19 mouse cellular contexts compared by ENCODE assay signal in the genomic region with DNA sequence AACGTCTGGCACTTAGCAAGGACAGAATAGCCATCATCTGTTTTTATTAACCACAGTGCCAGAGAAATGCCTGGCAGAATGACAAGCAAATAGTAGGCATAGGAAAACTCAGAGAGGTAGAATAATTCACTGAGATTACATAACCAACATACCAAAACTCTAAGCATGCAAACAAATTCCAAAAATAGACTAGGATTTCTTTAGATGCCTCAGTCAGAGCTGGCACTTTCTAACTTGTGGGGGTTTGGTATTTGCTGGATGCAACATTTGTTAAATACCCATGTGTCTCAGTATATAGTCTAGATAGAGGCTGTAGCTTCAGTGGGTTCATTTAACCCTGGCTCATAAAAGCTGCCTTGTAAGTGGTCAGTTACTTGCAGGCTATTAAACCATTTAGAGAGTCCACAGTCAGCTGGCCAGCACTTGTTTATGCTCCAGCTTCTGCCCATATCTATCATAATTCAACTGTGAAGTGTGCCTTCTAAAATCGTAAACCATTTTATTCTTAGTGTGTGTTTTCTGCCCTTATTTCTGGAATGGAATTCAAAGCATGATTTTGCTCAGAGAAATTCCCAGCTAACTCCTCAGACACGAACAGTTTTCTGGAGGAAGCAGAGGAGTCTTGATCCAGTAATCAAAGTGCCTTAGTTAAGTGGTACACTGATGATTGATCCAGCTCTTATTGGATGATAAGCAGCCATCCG.
DNase-seq lines count a peak whose midpoint lies in the region; ATAC-seq and TF ChIP-seq lines count a peak whose summit lies in the region.
"Had no signal": no experiment of that assay in that cellular context is flagged by ENCODE, and none has a peak within 500 bp of the region (broad histone marks: within the 10 kb centered on the region; RNA-seq: fewer than 3 reads in every experiment).

No protein-coding gene starts in this region.

- no peak overlapping the region for H3K4me2 ChIP-seq in kidney, embryonic 15.5 days
- H3K4me2 ChIP-seq: heart, embryonic 11.5 days; liver, embryonic 11.5 days; midbrain, embryonic 15.5 days had no signal

- TF ChIP-seq POLR2A in kidney, adult 2 months (IDR thresholded peaks at IDR 0.05; ENCODE audit: low read depth, low read length) = no peak

- no peak overlapping the region for H3K4me3 ChIP-seq in kidney, adult 2 months (ENCODE audit: insufficient read depth, low read depth, low read length)
- H3K4me3 ChIP-seq in kidney, embryonic 15.5 days (replicated peaks) = no peak overlapping the region
- H3K4me3 ChIP-seq: erythroblast, embryonic 14.5 days; hindbrain, embryonic 10.5 days; midbrain, embryonic 15.5 days had no signal

- TF ChIP-seq CTCF in kidney, adult 2 months (conservative IDR thresholded peaks at IDR 0.05; ENCODE audit: insufficient read depth, insufficient read length, low read depth, low read length) = no peak

- H3K27ac ChIP-seq in kidney, adult 2 months (ENCODE audit: insufficient read depth, low read depth, low read length) = peak overlapping the region; percentile 5; the same call in 1 of the 2 replicates
- H3K27ac ChIP-seq in kidney, embryonic 15.5 days = no peak overlapping the region
- H3K27ac ChIP-seq: hindbrain, embryonic 10.5 days; midbrain, embryonic 15.5 days had no signal

- H3K9ac ChIP-seq in kidney, embryonic 15.5 days = no peak overlapping the region
- H3K9ac ChIP-seq: midbrain, embryonic 15.5 days had no signal

- no peaks in the 10 kb centered on the region for H3K9me3 ChIP-seq in kidney, embryonic 15.5 days (replicated peaks)
- H3K9me3 ChIP-seq: hindbrain, embryonic 10.5 days; midbrain, embryonic 15.5 days had no signal

- no peaks in the 10 kb centered on the region for H3K36me3 ChIP-seq in kidney, adult 2 months (ENCODE audit: control insufficient read depth, insufficient read depth, low read length)
- H3K36me3 ChIP-seq in kidney, embryonic 15.5 days = no peaks in the 10 kb centered on the region
- H3K36me3 ChIP-seq: hindbrain, embryonic 10.5 days; midbrain, embryonic 15.5 days had no signal

- DNase-seq in cerebellum, adult 9-10 months = peak; percentile 39
- DNase-seq in cerebellum, adult 18-20 months = no peak
- no peak for DNase-seq in kidney, adult 2 months
- peak; percentile 54 for DNase-seq in right cerebral cortex, adult 18-20 months
- DNase-seq in right cerebral cortex, postnatal 4 days = no peak
- no peak for DNase-seq in gastrocnemius, adult 18-20 months (ENCODE audit: low spot score)
- DNase-seq: adrenal gland, postnatal 10 days; embryo, embryonic 11 days; kidney, postnatal 14 days; spleen, adult 18-20 months; thymus, postnatal 4 days had no signal

- H3K27me3 ChIP-seq in kidney, adult 2 months (replicated peaks; ENCODE audit: control insufficient read depth, insufficient read depth, low read length) = no peaks in the 10 kb centered on the region
- H3K27me3 ChIP-seq in kidney, embryonic 15.5 days = no peaks in the 10 kb centered on the region
- H3K27me3 ChIP-seq: midbrain, embryonic 15.5 days had no signal

- no peak for ATAC-seq in kidney, embryonic 15.5 days (replicated peaks; ENCODE audit: low FRiP score)
- no peak for ATAC-seq in erythroid progenitor cell, adult 5-6 weeks (replicated peaks; ENCODE audit: low FRiP score, poor library complexity, severe bottlenecking)
- ATAC-seq: inflammation-experienced regulatory T-cells, adult 6 months; midbrain, embryonic 15.5 days had no signal

- no peaks in the 10 kb centered on the region for H3K4me1 ChIP-seq in kidney, adult 2 months (ENCODE audit: control insufficient read depth, insufficient read depth, low read length)
- H3K4me1 ChIP-seq in kidney, embryonic 15.5 days = no peaks in the 10 kb centered on the region
- H3K4me1 ChIP-seq: hindbrain, embryonic 10.5 days; midbrain, embryonic 15.5 days had no signal

- WGBS in kidney, adult 2 months = 42% methylated on average over 4 of the region's 4 CpGs
- 36% methylated on average over 4 of the region's 4 CpGs for WGBS in kidney, embryonic 15.5 days

Comparison
In these comparisons a context has a peak if more than half of its experiments do, and no peak if none do; other contexts are left out.
1. DNase-seq: peak in cerebellum, adult 9-10 months (single experiment) and right cerebral cortex, adult 18-20 months (single experiment); none in cerebellum, adult 18-20 months (0 of 2), kidney, adult 2 months (single experiment), right cerebral cortex, postnatal 4 days (single experiment) and gastrocnemius, adult 18-20 months (single experiment).